Comparison of ENCODE assay signal across 9 mouse cellular contexts in the genomic region with DNA sequence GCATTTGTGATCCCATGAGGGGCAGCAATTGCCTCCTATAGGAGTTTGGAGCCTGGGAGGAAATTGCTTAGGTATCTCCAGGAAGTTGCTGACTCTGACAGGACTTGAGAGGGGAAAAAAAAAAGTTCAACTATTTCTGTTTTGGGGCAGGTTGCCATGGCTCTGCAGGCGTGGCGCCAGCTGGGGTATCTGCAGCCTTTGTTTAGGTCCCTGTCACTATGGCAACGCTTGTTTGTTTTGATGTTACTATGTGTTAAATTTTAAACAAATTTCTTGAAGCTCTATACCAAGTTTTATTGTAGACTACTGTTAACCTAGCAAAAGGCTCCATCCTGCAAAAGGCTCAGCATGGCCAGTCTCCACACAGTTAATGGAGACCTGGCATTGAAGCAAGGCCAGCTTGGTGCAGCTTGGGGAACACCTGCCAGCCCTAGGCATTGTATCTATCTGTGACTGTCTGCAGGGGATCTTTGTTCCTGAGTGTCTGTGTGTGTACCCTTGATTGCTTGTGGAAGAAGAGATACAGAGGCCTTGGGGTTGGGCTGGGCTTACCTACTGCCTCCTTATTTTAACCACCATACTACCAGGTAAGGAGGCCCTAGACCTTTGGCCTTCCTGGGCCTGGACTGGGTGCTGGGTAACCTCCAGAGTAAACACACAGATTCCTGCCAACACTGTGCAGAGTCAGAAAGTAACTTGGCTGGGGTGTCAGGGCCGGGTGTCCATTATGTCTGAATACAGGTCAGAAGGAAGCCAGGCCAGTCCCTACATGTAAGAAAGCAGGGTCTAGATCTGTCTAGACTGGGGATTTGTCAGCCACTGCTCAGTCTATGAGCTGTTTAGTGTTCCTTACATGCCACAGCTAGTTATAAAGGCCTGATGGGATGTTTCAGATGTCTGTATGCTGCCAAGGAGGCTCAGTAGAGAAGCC. TPM values are rescaled to one million over a fixed set of nuclear protein-coding genes. Genes with fewer than 3 reads are reported as not detected.
DNase-seq lines count a peak whose midpoint lies in the region; ATAC-seq and TF ChIP-seq lines count a peak whose summit lies in the region.
"Had no signal": no experiment of that assay in that cellular context is flagged by ENCODE, and none has a peak within 500 bp of the region (broad histone marks: within the 10 kb centered on the region; RNA-seq: fewer than 3 reads in every experiment).

No protein-coding gene starts in this region.

- peaks cover 33% of the 10 kb centered on the region for H3K4me1 ChIP-seq in heart, embryonic 13.5 days
- peaks cover 9% of the 10 kb centered on the region; the same call in 1 of the 2 replicates for H3K4me1 ChIP-seq in limb, embryonic 15.5 days
- H3K4me1 ChIP-seq in stomach, postnatal 0 days (replicated peaks; ENCODE audit: control insufficient read depth, insufficient read depth) = peaks cover 8% of the 10 kb centered on the region; the same call in 1 of the 2 replicates
- H3K4me1 ChIP-seq: embryonic facial prominence, embryonic 13.5 days had no signal

- no peak for ATAC-seq in heart, embryonic 13.5 days (ENCODE audit: extremely low read depth, insufficient number of reproducible peaks, low FRiP score, low TSS enrichment)
- peak; percentile 41 for ATAC-seq in limb, embryonic 15.5 days (ENCODE audit: insufficient number of reproducible peaks, low FRiP score, low TSS enrichment, low read depth)
- ATAC-seq in stomach, postnatal 0 days (ENCODE audit: low FRiP score, low TSS enrichment) = peak; percentile 28

- peak overlapping the region; percentile 51 for H3K27ac ChIP-seq in heart, embryonic 13.5 days (replicated peaks)
- H3K27ac ChIP-seq in limb, embryonic 15.5 days = peak overlapping the region; percentile 19; the same call in 1 of the 2 replicates
- H3K27ac ChIP-seq in stomach, postnatal 0 days (replicated peaks) = peak overlapping the region; percentile 65; the same call in 1 of the 2 replicates
- H3K27ac ChIP-seq: embryonic facial prominence, embryonic 13.5 days had no signal

- H3K4me3 ChIP-seq in heart, embryonic 13.5 days = no peak overlapping the region
- H3K4me3 ChIP-seq in limb, embryonic 15.5 days = no peak overlapping the region
- H3K4me3 ChIP-seq in stomach, postnatal 0 days (ENCODE audit: low read depth, low read length) = no peak overlapping the region
- H3K4me3 ChIP-seq: embryonic facial prominence, embryonic 13.5 days had no signal

- 45% methylated on average over 4 of the region's 4 CpGs for WGBS in heart, embryonic 13.5 days
- 69% methylated on average over 4 of the region's 4 CpGs for WGBS in limb, embryonic 15.5 days
- 61% methylated on average over 4 of the region's 4 CpGs for WGBS in stomach, postnatal 0 days

- H3K27me3 ChIP-seq in heart, embryonic 13.5 days (replicated peaks) = no peaks in the 10 kb centered on the region
- no peaks in the 10 kb centered on the region for H3K27me3 ChIP-seq in limb, embryonic 15.5 days
- H3K27me3 ChIP-seq in stomach, postnatal 0 days (ENCODE audit: control insufficient read depth, insufficient read depth, low read length) = no peaks in the 10 kb centered on the region
- H3K27me3 ChIP-seq: embryonic facial prominence, embryonic 13.5 days had no signal

- 0 out of 2 replicates have a peak overlapping the region, but pooled peaks have one; percentile 4 for H3K9ac ChIP-seq in heart, embryonic 13.5 days
- no peak overlapping the region for H3K9ac ChIP-seq in limb, embryonic 15.5 days
- H3K9ac ChIP-seq in stomach, postnatal 0 days (ENCODE audit: low read length) = no peak overlapping the region
- H3K9ac ChIP-seq: embryonic facial prominence, embryonic 13.5 days had no signal

- H3K4me2 ChIP-seq in heart, embryonic 13.5 days = no peak overlapping the region
- no peak overlapping the region for H3K4me2 ChIP-seq in limb, embryonic 15.5 days
- H3K4me2 ChIP-seq in stomach, postnatal 0 days (replicated peaks; ENCODE audit: low read depth) = no peak overlapping the region
- H3K4me2 ChIP-seq: embryonic facial prominence, embryonic 13.5 days had no signal

- TF ChIP-seq CTCF in stomach, postnatal 0 days (IDR thresholded peaks at IDR 0.05; ENCODE audit: low read depth) = no peak

- no peaks in the 10 kb centered on the region for H3K36me3 ChIP-seq in heart, embryonic 13.5 days
- no peaks in the 10 kb centered on the region for H3K36me3 ChIP-seq in limb, embryonic 15.5 days
- no peaks in the 10 kb centered on the region for H3K36me3 ChIP-seq in stomach, postnatal 0 days (ENCODE audit: control insufficient read depth, insufficient read depth, low read length)
- H3K36me3 ChIP-seq: embryonic facial prominence, embryonic 13.5 days had no signal

- DNase-seq in adrenal gland, adult 8-10 months = peak; percentile 20
- no peak for DNase-seq in adrenal gland, adult 18-20 months (ENCODE audit: low spot score in 2 of 2)
- DNase-seq in testis, postnatal 10 days (ENCODE audit: low spot score) = peak; percentile 54
- DNase-seq in testis, postnatal 14 days (ENCODE audit: low spot score) = no peak
- peak; percentile 41 for DNase-seq in stomach, postnatal 0 days (ENCODE audit: low spot score)
- no peak for DNase-seq in spleen, adult 18-20 months

- H3K9me3 ChIP-seq in heart, embryonic 13.5 days = no peaks in the 10 kb centered on the region
- no peaks in the 10 kb centered on the region for H3K9me3 ChIP-seq in limb, embryonic 15.5 days
- no peaks in the 10 kb centered on the region for H3K9me3 ChIP-seq in stomach, postnatal 0 days (ENCODE audit: control insufficient read depth, low read length)
- H3K9me3 ChIP-seq: embryonic facial prominence, embryonic 13.5 days had no signal

- no peak for TF ChIP-seq EP300 in stomach, postnatal 0 days (optimal IDR thresholded peaks at IDR 0.05)

RNA-seq across cellular contexts. Expression of a gene that starts 16.2 kb away (rescaled TPM):
- total RNA-seq in adrenal gland, adult 8-10 months (2022) = 10 to 100 TPM in 3 of 4 experiments, 1 to 10 TPM in 1; 8.2 to 16.4 (median 14.6) TPM
- total RNA-seq in adrenal gland, adult 18-20 months (2021) = 10 to 100 TPM in 1 of 2 experiments, 1 to 10 TPM in 1; 8.5 to 15.4 TPM
- 3.2 and 3.6 TPM in 2 replicates for polyA plus RNA-seq in heart, embryonic 13.5 days (2015; fragmentation: Nextera tagmentation; extraction: Ambion mirVana)
- 1.8 and 3.3 TPM in 2 replicates for polyA plus RNA-seq in limb, embryonic 15.5 days (2015; fragmentation: Nextera tagmentation; extraction: Ambion mirVana)
- polyA plus RNA-seq in stomach, postnatal 0 days (2015; fragmentation: Nextera tagmentation; extraction: Ambion mirVana) = 3.0 and 3.4 TPM in 2 replicates

RNA-seq across cellular contexts. Expression of a gene that starts 36.7 kb away (rescaled TPM):
- 10 to 100 TPM in 1 of 4 experiments, 1 to 10 TPM in 3; 3.9 to 11.5 (median 7.5) TPM for total RNA-seq in adrenal gland, adult 8-10 months (2022)
- 1 to 10 TPM; 1.3 to 2.2 TPM for total RNA-seq in adrenal gland, adult 18-20 months (2021)
- polyA plus RNA-seq in heart, embryonic 13.5 days (2015; fragmentation: Nextera tagmentation; extraction: Ambion mirVana) = 11.5 and 11.7 TPM in 2 replicates
- 10.7 and 10.9 TPM in 2 replicates for polyA plus RNA-seq in limb, embryonic 15.5 days (2015; fragmentation: Nextera tagmentation; extraction: Ambion mirVana)
- polyA plus RNA-seq in stomach, postnatal 0 days (2015; fragmentation: Nextera tagmentation; extraction: Ambion mirVana) = 4.4 and 4.9 TPM in 2 replicates

Comparison
In these comparisons a context has a peak if more than half of its experiments do, and no peak if none do; other contexts are left out.
1. DNase-seq: peak in adrenal gland, adult 8-10 months (single experiment), testis, postnatal 10 days (single experiment) and stomach, postnatal 0 days (single experiment); none in adrenal gland, adult 18-20 months (0 of 2), testis, postnatal 14 days (single experiment) and spleen, adult 18-20 months (0 of 2).
2. Peak in every context shown above with its lines, with median percentiles within 50 percentile points of each other: H3K27ac ChIP-seq.